Mouse (Mus musculus) cerebellum, adult (tissue): ENCODE results near the gene Sertad2.

ENCODE experiments used
- ATAC-seq: cut with Nextera tagmentation; 2 replicates; pipeline ENCODE4 v1.9.2; 2017; ENCODE audit warnings: mild to moderate bottlenecking, moderate library complexity, mixed read lengths; ENCODE audit not compliant: insufficient number of reproducible peaks, low FRiP score, low TSS enrichment

Gene Sertad2

GRCm38 (mm10) chr11:20544376-20544775 lies 1.3 kb downstream of the Sertad2 start:
- ATAC-seq = no peak

GRCm38 (mm10) chr11:20544801-20545515 lies 1.9 kb downstream of the Sertad2 start:
- ATAC-seq = no peak

- ATAC-seq = no peak
Observed at GRCm38 (mm10) chr11:20549481-20549880, 6.4 kb downstream of the Sertad2 start.

- ATAC-seq = no peak
Observed at GRCm38 (mm10) chr11:20550196-20550595, 7.1 kb downstream of the Sertad2 start.

- ATAC-seq = no peak
Observed at GRCm38 (mm10) chr11:20552059-20552458, 9.0 kb downstream of the Sertad2 start.

GRCm38 (mm10) chr11:20552758-20553673 lies 10.0 kb downstream of the Sertad2 start:
- ATAC-seq = no peak

GRCm38 (mm10) chr11:20555651-20556050 lies 12.6 kb downstream of the Sertad2 start:
- no peak for ATAC-seq

- no peak for ATAC-seq
Observed at GRCm38 (mm10) chr11:20556163-20556911, 13.3 kb downstream of the Sertad2 start.

- no peak for ATAC-seq
Observed at GRCm38 (mm10) chr11:20559236-20559950, 16.3 kb downstream of the Sertad2 start.

- no peak for ATAC-seq
Observed at GRCm38 (mm10) chr11:20559951-20560642, 17.0 kb downstream of the Sertad2 start.

- ATAC-seq = peak; percentile 76; the same call in 1 of the 2 replicates
Observed at GRCm38 (mm10) chr11:20561323-20562002, 18.4 kb downstream of the Sertad2 start.

GRCm38 (mm10) chr11:20565057-20565456 lies 22.0 kb downstream of the Sertad2 start:
- no peak for ATAC-seq

- no peak for ATAC-seq
Observed at GRCm38 (mm10) chr11:20571702-20572413, 28.8 kb downstream of the Sertad2 start.

GRCm38 (mm10) chr11:20576046-20576635 lies 33.1 kb downstream of the Sertad2 start:
- ATAC-seq = no peak

- no peak for ATAC-seq
Observed at GRCm38 (mm10) chr11:20582758-20583157, 39.7 kb downstream of the Sertad2 start.

- no peak for ATAC-seq
Observed at GRCm38 (mm10) chr11:20585297-20585696, 42.2 kb downstream of the Sertad2 start.

GRCm38 (mm10) chr11:20586180-20586579 lies 43.1 kb downstream of the Sertad2 start:
- ATAC-seq = no peak

- no peak for ATAC-seq
Observed at GRCm38 (mm10) chr11:20589393-20589792, 46.3 kb downstream of the Sertad2 start.
